Mouse (Mus musculus): ENCODE results near the gene Dnajb3. TPM values are rescaled to one million over a fixed set of nuclear protein-coding genes. Genes with fewer than 3 reads are reported as not detected.

Dnajb3 gene
- polyA plus RNA-seq, 1 experiment from 2014 or later: 16.4 TPM

Other genes with a start within 250 kb of the Dnajb3 start
- 29.3 and 33.2 TPM in 2 replicates for gene Usp40, start 197.2 kb downstream of the Dnajb3 start, polyA plus RNA-seq (2016; fragmentation: Nextera tagmentation; extraction: Ambion mirVana)
- gene Ugt1a10, start 150.4 kb downstream of the Dnajb3 start, polyA plus RNA-seq (2016; fragmentation: Nextera tagmentation; extraction: Ambion mirVana): not detected in 2 replicates
- gene Ugt1a9, start 135.0 kb downstream of the Dnajb3 start, polyA plus RNA-seq (2016; fragmentation: Nextera tagmentation; extraction: Ambion mirVana): not detected in 2 replicates
- not detected in 2 replicates for gene Ugt1a8, start 118.0 kb downstream of the Dnajb3 start, polyA plus RNA-seq (2016; fragmentation: Nextera tagmentation; extraction: Ambion mirVana)
- 0.79 and 0.98 TPM in 2 replicates for gene Ugt1a7c, start 110.7 kb downstream of the Dnajb3 start, polyA plus RNA-seq (2016; fragmentation: Nextera tagmentation; extraction: Ambion mirVana)
- not detected in 2 replicates for gene Ugt1a6b, start 102.5 kb downstream of the Dnajb3 start, polyA plus RNA-seq (2016; fragmentation: Nextera tagmentation; extraction: Ambion mirVana)
- gene Ugt1a6a, start 71.0 kb downstream of the Dnajb3 start, polyA plus RNA-seq (2016; fragmentation: Nextera tagmentation; extraction: Ambion mirVana): 0.09 and 0.65 TPM in 2 replicates
- not detected in 2 replicates for gene Ugt1a5, start 39.8 kb downstream of the Dnajb3 start, polyA plus RNA-seq (2016; fragmentation: Nextera tagmentation; extraction: Ambion mirVana)
- not detected in 2 replicates for gene Ugt1a2, start 5.2 kb downstream of the Dnajb3 start, polyA plus RNA-seq (2016; fragmentation: Nextera tagmentation; extraction: Ambion mirVana)
- not detected in 2 replicates for gene Ugt1a1, start 6.2 kb upstream of the Dnajb3 start, polyA plus RNA-seq (2016; fragmentation: Nextera tagmentation; extraction: Ambion mirVana)
- gene Mroh2a, start 21.2 kb upstream of the Dnajb3 start, polyA plus RNA-seq (2016; fragmentation: Nextera tagmentation; extraction: Ambion mirVana): 1.3 and 1.5 TPM in 2 replicates
- 134 and 135 TPM in 2 replicates for gene Hjurp, start 71.9 kb upstream of the Dnajb3 start, polyA plus RNA-seq (2016; fragmentation: Nextera tagmentation; extraction: Ambion mirVana)
- gene Trpm8, start 71.9 kb upstream of the Dnajb3 start, polyA plus RNA-seq (2016; fragmentation: Nextera tagmentation; extraction: Ambion mirVana): not detected in 2 replicates
- not detected in 2 replicates for gene Spp2, start 201.2 kb upstream of the Dnajb3 start, polyA plus RNA-seq (2016; fragmentation: Nextera tagmentation; extraction: Ambion mirVana)